Mouse (Mus musculus): Measurements from ENCODE around the gene Prc1. TPM values are rescaled to one million over a fixed set of nuclear protein-coding genes. Genes with fewer than 3 reads are reported as not detected.

Gene Prc1
- polyA plus RNA-seq, 1 experiment from 2014 or later = 53.8 TPM

- TF ChIP-seq CTCF (IDR thresholded peaks at IDR 0.05; ENCODE audit: low read depth) = no peak
- Histone ChIP-seq H3K9me3 (replicated peaks; ENCODE audit: low read length) (no peaks in the 10 kb centered on the region), H3K4me1 (replicated peaks; ENCODE audit: insufficient read depth, low read length) (peaks cover 13% of the 10 kb centered on the region), H3K4me3 (replicated peaks; ENCODE audit: low read depth, low read length) (peak within 1 kb of the TSS; percentile 68), H3K27ac (peak within 1 kb of the TSS; percentile 79), H3K4me2 (ENCODE audit: low read length) (peak within 1 kb of the TSS; percentile 97), H3K27me3 (ENCODE audit: insufficient read depth, low read length) (no peaks in the 10 kb centered on the region), H3K9ac (ENCODE audit: low read depth, low read length) (peak within 1 kb of the TSS; percentile 71), H3K36me3 (ENCODE audit: insufficient read depth, low read length) (peaks cover 31% of the 10 kb centered on the region)
- DNase-seq (ENCODE audit: low spot score) (peak; percentile 95), ATAC-seq (replicated peaks; ENCODE audit: low FRiP score, low read depth) (peak; percentile 92)
- 5% methylated on average over 21 of the region's 21 CpGs for WGBS
Observed at GRCm38 (mm10) chr7:80268897-80269750, 25.1 kb upstream of the Prc1 start, which contains the start of gene Vps33b. TSS of gene Vps33b (plus strand) at chr7:80269649.

- H3K27me3 ChIP-seq (ENCODE audit: insufficient read depth, low read length) = no peaks in the 10 kb centered on the region
- no peak for TF ChIP-seq CTCF (IDR thresholded peaks at IDR 0.05; ENCODE audit: low read depth)
- H3K4me1 ChIP-seq (replicated peaks; ENCODE audit: insufficient read depth, low read length) = peaks cover 13% of the 10 kb centered on the region
- peak overlapping the region; percentile 71 for H3K9ac ChIP-seq (ENCODE audit: low read depth, low read length)
- H3K9me3 ChIP-seq (replicated peaks; ENCODE audit: low read length) = no peaks in the 10 kb centered on the region
- H3K4me3 ChIP-seq (replicated peaks; ENCODE audit: low read depth, low read length) = peak overlapping the region; percentile 68
- peak; percentile 19 for DNase-seq (ENCODE audit: low spot score)
- peak; percentile 72 for ATAC-seq (replicated peaks; ENCODE audit: low FRiP score, low read depth)
- peaks cover 31% of the 10 kb centered on the region for H3K36me3 ChIP-seq (ENCODE audit: insufficient read depth, low read length)
- WGBS = under 1% methylated on average over 23 of the region's 23 CpGs
- peak overlapping the region; percentile 97 for H3K4me2 ChIP-seq (ENCODE audit: low read length)
- peak overlapping the region; percentile 79 for H3K27ac ChIP-seq
Observed at GRCm38 (mm10) chr7:80269751-80270255, 24.4 kb upstream of the Prc1 start.

GRCm38 (mm10) chr7:80273456-80273855, 20.8 kb upstream of the Prc1 start:
- Histone ChIP-seq H3K9ac (ENCODE audit: low read depth, low read length) (no peak overlapping the region), H3K36me3 (ENCODE audit: insufficient read depth, low read length) (peaks cover 36% of the 10 kb centered on the region), H3K9me3 (replicated peaks; ENCODE audit: low read length) (no peaks in the 10 kb centered on the region), H3K4me3 (replicated peaks; ENCODE audit: low read depth, low read length) (no peak overlapping the region), H3K27ac (no peak overlapping the region), H3K4me1 (replicated peaks; ENCODE audit: insufficient read depth, low read length) (peaks cover 13% of the 10 kb centered on the region), H3K4me2 (ENCODE audit: low read length) (no peak overlapping the region), H3K27me3 (ENCODE audit: insufficient read depth, low read length) (no peaks in the 10 kb centered on the region)
- no peak for ATAC-seq (replicated peaks; ENCODE audit: low FRiP score, low read depth)
- no peak for TF ChIP-seq CTCF (IDR thresholded peaks at IDR 0.05; ENCODE audit: low read depth)
- 95% methylated on average over 2 of the region's 2 CpGs for WGBS
- DNase-seq (ENCODE audit: low spot score) = no peak

GRCm38 (mm10) chr7:80276374-80276773, 17.9 kb upstream of the Prc1 start:
- H3K36me3 ChIP-seq (ENCODE audit: insufficient read depth, low read length) = peaks cover 48% of the 10 kb centered on the region
- H3K9ac ChIP-seq (ENCODE audit: low read depth, low read length) = no peak overlapping the region
- no peak for DNase-seq (ENCODE audit: low spot score)
- no peak for ATAC-seq (replicated peaks; ENCODE audit: low FRiP score, low read depth)
- 95% methylated on average over 4 of the region's 4 CpGs for WGBS
- no peaks in the 10 kb centered on the region for H3K9me3 ChIP-seq (replicated peaks; ENCODE audit: low read length)
- no peaks in the 10 kb centered on the region for H3K4me1 ChIP-seq (replicated peaks; ENCODE audit: insufficient read depth, low read length)
- no peak overlapping the region for H3K27ac ChIP-seq
- no peak for TF ChIP-seq CTCF (IDR thresholded peaks at IDR 0.05; ENCODE audit: low read depth)
- H3K4me3 ChIP-seq (replicated peaks; ENCODE audit: low read depth, low read length) = no peak overlapping the region
- H3K4me2 ChIP-seq (ENCODE audit: low read length) = no peak overlapping the region
- H3K27me3 ChIP-seq (ENCODE audit: insufficient read depth, low read length) = no peaks in the 10 kb centered on the region

GRCm38 (mm10) chr7:80280032-80280431, 14.2 kb upstream of the Prc1 start:
- DNase-seq (ENCODE audit: low spot score) = no peak
- H3K9ac ChIP-seq (ENCODE audit: low read depth, low read length) = no peak overlapping the region
- TF ChIP-seq CTCF (IDR thresholded peaks at IDR 0.05; ENCODE audit: low read depth) = no peak
- H3K27me3 ChIP-seq (ENCODE audit: insufficient read depth, low read length) = no peaks in the 10 kb centered on the region
- no peak overlapping the region for H3K27ac ChIP-seq
- H3K36me3 ChIP-seq (ENCODE audit: insufficient read depth, low read length) = peaks cover 54% of the 10 kb centered on the region
- 87% methylated on average over 10 of the region's 10 CpGs for WGBS
- H3K9me3 ChIP-seq (replicated peaks; ENCODE audit: low read length) = no peaks in the 10 kb centered on the region
- H3K4me2 ChIP-seq (ENCODE audit: low read length) = no peak overlapping the region
- no peak overlapping the region for H3K4me3 ChIP-seq (replicated peaks; ENCODE audit: low read depth, low read length)
- no peaks in the 10 kb centered on the region for H3K4me1 ChIP-seq (replicated peaks; ENCODE audit: insufficient read depth, low read length)
- ATAC-seq (replicated peaks; ENCODE audit: low FRiP score, low read depth) = no peak

GRCm38 (mm10) chr7:80280998-80281397, 13.3 kb upstream of the Prc1 start:
- H3K36me3 ChIP-seq (ENCODE audit: insufficient read depth, low read length) = peaks cover 56% of the 10 kb centered on the region

More at GRCm38 (mm10) chr7:80280998-80281397, 13.3 kb upstream of the Prc1 start:
- no peaks in the 10 kb centered on the region for H3K27me3 ChIP-seq (ENCODE audit: insufficient read depth, low read length)
- H3K4me1 ChIP-seq (replicated peaks; ENCODE audit: insufficient read depth, low read length) = no peaks in the 10 kb centered on the region
- ATAC-seq (replicated peaks; ENCODE audit: low FRiP score, low read depth) (no peak), DNase-seq (ENCODE audit: low spot score) (no peak)
- no peak overlapping the region for H3K27ac ChIP-seq
- TF ChIP-seq CTCF (IDR thresholded peaks at IDR 0.05; ENCODE audit: low read depth) = peak; percentile 46; the same call in 1 of the 2 replicates
- H3K9me3 ChIP-seq (replicated peaks; ENCODE audit: low read length) = no peaks in the 10 kb centered on the region
- no peak overlapping the region for H3K4me3 ChIP-seq (replicated peaks; ENCODE audit: low read depth, low read length)
- H3K9ac ChIP-seq (ENCODE audit: low read depth, low read length) = no peak overlapping the region
- WGBS = 91% methylated on average over 2 of the region's 2 CpGs
- no peak overlapping the region for H3K4me2 ChIP-seq (ENCODE audit: low read length)

All from kidney, postnatal 0 days (tissue).